Mouse (Mus musculus): ENCODE measurements around the gene 2810408A11Rik.

DNA sequence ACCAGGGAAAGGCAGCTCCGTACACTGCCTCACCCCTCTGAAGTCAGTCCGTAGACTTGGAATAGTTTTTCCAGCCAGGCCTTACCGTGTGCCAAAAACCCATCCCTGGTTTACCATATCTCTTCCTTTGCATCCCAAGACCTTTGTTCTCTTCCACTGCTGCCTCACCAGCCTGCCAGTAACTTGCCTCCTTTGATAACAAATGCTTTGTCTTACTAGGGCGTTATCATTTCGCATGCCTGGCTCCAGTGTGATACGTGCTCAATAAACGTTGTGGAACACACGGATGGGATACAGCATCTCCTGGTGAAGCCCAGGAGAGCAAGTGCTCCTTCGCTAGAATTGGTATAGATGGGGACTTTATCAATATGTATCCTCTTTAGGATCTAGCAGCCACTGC, 33.5 kb downstream of the 2810408A11Rik start:
- no peak for TF ChIP-seq CTCF (IDR thresholded peaks at IDR 0.05; ENCODE audit: low read depth)
- no peak for TF ChIP-seq EP300 (IDR thresholded peaks at IDR 0.05; ENCODE audit: low read depth)

Data from liver, postnatal 0 days (tissue).